Mouse (Mus musculus) brain, embryonic 14.5 days (tissue): ENCODE data around the gene Tbc1d24.

Source experiments
- CTCF ChIP-seq: fragments of 200-500 bp; IDR thresholded peaks from 2 replicates; pipeline ENCODE4 v1.5.1; 2012; ENCODE audit warnings: inconsistent platforms, mild to moderate bottlenecking, moderate library complexity, borderline replicate concordance; ENCODE audit not compliant: insufficient read depth, insufficient read length; ENCODE audit errors: extremely low read depth
- POLR2A ChIP-seq: fragments of 200-500 bp; IDR thresholded peaks from 2 replicates; pipeline ENCODE4 v1.6.1; 2012; ENCODE audit warnings: mild to moderate bottlenecking, inconsistent platforms, borderline replicate concordance; ENCODE audit not compliant: poor library complexity, insufficient read depth, insufficient read length, severe bottlenecking; ENCODE audit errors: extremely low read depth

- no peak for TF ChIP-seq POLR2A
- no peak for TF ChIP-seq CTCF
These were observed 42.7 kb downstream of the Tbc1d24 start for GRCm38 (mm10) chr17:24162584-24163175.
